Mouse (Mus musculus) heart, embryonic 13.5 days (tissue): ENCODE data around the gene Pmf1. TPM values are rescaled to one million over a fixed set of nuclear protein-coding genes. Genes with fewer than 3 reads are reported as not detected.
"Not testable (repeated sequence)": the region's sequence is repeated elsewhere in the genome, so short reads cannot be mapped to it uniquely, and the experiment has no call there.

ENCODE experiments used
- ATAC-seq: fragments of 200-750 bp; cut with Nextera tagmentation; 2 replicates; pipeline ENCODE4 v1.8.0; 2017; ENCODE audit warnings: moderate TSS enrichment; ENCODE audit not compliant: insufficient number of reproducible peaks, low FRiP score, low TSS enrichment; ENCODE audit errors: extremely low read depth
- H3K27ac ChIP-seq: fragments of 300-500 bp; sonication (generic); replicated peaks from 2 replicates; pipeline ENCODE4 v1.5.1; 2015; ENCODE audit warnings: moderate library complexity, mild to moderate bottlenecking, inconsistent platforms
- H3K27me3 ChIP-seq: fragments of 300-500 bp; sonication (generic); replicated peaks from 2 replicates; pipeline ENCODE4 v1.6.1; 2015; ENCODE audit warnings: mild to moderate bottlenecking, inconsistent platforms
- H3K36me3 ChIP-seq: fragments of 300-500 bp; sonication (generic); 2 replicates; pipeline ENCODE4 v1.6.1; 2015; ENCODE audit warnings: mild to moderate bottlenecking, inconsistent platforms
- H3K4me1 ChIP-seq: fragments of 300-500 bp; sonication (generic); 2 replicates; pipeline ENCODE4 v1.6.1; 2015; ENCODE audit warnings: inconsistent platforms
- H3K4me2 ChIP-seq: fragments of 300-500 bp; sonication (generic); 2 replicates; pipeline ENCODE4 v1.6.1; 2015; ENCODE audit warnings: inconsistent platforms, mild to moderate bottlenecking, moderate library complexity
- H3K4me3 ChIP-seq: fragments of 300-500 bp; sonication (generic); 2 replicates; pipeline ENCODE4 v1.5.1; 2015; ENCODE audit warnings: moderate library complexity, mild to moderate bottlenecking, inconsistent platforms
- H3K9ac ChIP-seq: fragments of 300-500 bp; sonication (generic); 2 replicates; pipeline ENCODE4 v1.6.1; 2015; ENCODE audit warnings: inconsistent platforms, mild to moderate bottlenecking, moderate library complexity
- H3K9me3 ChIP-seq: fragments of 300-500 bp; sonication (generic); 2 replicates; pipeline ENCODE4 v1.6.1; 2016; ENCODE audit warnings: inconsistent platforms
- WGBS: fragments of 180-500 bp; shearing (Covaris S2); methylation state at CpG from one replicate; pipeline ENCODE4 v1.1.7; 2015; ENCODE audit warnings: mixed read lengths; 5-methylcytosine and 5-hydroxymethylcytosine counted together
- polyA plus RNA-seq: library from polyadenylated mRNA; unstranded; fragments of >200 nt; fragmentation: Nextera tagmentation; extraction: Ambion mirVana; gene quantifications from 2 replicates; pipeline ENCODE4 v1.2.1, GENCODE M21; 2015

Gene Pmf1
- polyA plus RNA-seq, 1 experiment from 2014 or later, result 112 TPM

DNA sequence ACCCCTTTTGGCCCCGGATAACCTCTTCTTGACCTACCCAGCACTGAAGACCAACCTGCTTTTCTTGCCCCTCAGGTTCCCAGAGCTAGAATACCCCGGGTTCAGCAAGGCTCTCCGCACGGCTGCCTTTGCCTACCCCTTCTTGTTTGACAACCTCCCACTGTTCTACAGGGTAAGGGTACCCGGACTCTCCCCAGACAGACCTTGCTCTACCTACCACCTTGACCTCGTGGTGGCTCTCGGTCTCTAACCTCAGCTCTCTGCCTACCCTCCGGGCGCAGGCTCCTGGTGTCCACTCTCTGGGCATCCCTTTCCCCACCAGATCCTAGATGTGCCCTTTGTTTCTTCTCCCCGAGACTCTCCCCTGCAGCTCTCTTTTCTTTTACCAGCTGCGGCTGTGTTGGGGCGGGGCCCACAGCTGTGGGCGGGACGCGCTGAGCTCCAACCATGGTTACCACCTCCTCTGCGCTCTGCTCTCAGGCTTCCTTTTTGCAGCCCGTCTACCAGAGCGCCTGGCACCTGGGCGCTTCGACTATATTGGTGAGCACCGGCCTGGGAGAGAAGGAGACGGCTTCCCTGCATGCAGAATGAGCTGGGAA, 43.2 kb downstream of the Pmf1 start:
- peak overlapping the region; percentile 59 for H3K4me2 ChIP-seq
- peaks cover 33% of the 10 kb centered on the region for H3K4me1 ChIP-seq
- peaks cover 24% of the 10 kb centered on the region for H3K27me3 ChIP-seq
- peaks cover 13% of the 10 kb centered on the region for H3K36me3 ChIP-seq
- ATAC-seq, H3K27ac ChIP-seq, H3K9me3 ChIP-seq, H3K9ac ChIP-seq: not testable (repeated sequence)
- peak overlapping the region; percentile 34 for H3K4me3 ChIP-seq
- WGBS, result 12% methylated on average over 22 of the region's 22 CpGs

DNA sequence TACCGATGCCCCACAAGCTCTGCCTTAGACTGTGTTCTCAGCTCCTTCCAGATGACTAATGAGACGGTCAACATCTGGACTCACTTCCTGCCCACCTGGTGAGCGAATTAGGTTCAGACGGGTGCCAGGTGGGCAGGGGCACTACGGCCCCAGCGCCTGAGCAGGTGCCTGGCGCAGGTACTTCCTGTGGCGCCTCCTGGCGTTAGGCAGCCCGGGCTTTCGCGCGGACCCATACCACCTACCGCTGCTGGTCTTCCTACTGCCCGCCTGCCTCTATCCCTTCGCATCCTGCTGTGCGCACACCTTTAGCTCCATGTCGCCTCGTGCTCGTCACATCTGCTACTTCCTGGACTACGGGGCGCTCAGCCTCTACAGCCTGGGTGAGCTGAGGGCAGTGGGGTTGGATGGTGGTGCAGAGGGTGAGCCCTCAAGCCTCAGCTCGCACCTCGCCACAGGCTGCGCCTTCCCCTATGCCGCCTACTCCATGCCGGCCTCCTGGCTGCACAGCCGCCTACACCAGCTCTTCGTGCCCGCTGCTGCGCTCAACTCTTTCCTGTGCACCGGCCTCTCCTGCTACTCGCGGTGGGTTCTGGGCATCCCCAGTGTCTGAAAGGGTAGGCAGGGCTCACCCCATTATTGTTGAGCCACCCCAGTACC, 44.3 kb downstream of the Pmf1 start:
- Histone ChIP-seq H3K4me2 (no peak overlapping the region), H3K27me3 (peaks cover 24% of the 10 kb centered on the region), H3K4me3 (no peak overlapping the region), H3K4me1 (peaks cover 34% of the 10 kb centered on the region), H3K9ac (no peak overlapping the region), H3K36me3 (peaks cover 24% of the 10 kb centered on the region), H3K27ac (no peak overlapping the region), H3K9me3 (peaks cover 8% of the 10 kb centered on the region)
- WGBS, result 33% methylated on average over 34 of the region's 34 CpGs
- ATAC-seq, result no peak

DNA sequence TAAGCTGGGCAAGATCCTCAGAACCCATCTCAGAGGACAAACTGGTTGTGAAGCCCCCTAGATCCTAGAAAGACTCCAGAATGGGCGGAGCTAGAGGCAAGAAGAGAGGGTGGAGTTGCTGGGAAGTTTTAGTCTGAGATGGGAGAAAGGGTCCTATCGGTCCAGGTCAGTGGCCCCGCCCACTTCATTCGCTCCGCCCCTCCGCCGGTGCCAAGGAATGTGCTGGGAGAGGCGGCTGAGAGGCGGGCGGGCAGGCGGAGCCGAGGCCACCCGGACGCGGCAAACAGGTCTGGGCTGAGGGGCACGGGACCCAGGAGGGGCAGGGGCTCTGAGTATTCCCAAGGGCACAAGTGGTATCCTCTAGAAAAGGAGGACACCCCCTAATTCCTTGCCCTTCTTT, 45.8 kb downstream of the Pmf1 start, which contains the start of gene Paqr6:
Paqr6 (plus strand) TSS at position 248 of the 400 bp plus-strand sequence.
- peak within 1 kb of the TSS; percentile 33 for H3K9ac ChIP-seq

DNA sequence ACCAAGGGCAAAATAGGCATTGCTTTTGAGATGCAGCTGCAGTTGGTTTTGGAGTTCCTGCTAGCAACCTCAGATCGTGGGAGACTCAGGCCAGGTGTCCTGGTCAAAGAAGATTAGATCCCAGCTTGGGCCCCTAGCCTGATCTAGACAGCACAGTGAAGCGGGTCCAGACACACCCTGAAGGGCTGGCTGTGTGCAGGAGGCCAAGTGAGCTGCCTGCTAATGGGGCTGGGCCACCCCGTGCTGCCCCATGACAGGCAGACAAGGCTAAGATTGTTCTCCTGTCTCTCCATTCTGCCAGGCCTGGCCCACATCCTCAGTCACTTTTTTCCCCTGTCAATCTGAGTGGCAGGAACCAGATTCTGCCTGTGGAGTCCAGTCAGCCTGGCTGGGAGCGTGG, 46.4 kb downstream of the Pmf1 start:
- Histone ChIP-seq H3K9me3 (no peaks in the 10 kb centered on the region), H3K4me2 (peak overlapping the region; percentile 63), H3K36me3 (peaks cover 46% of the 10 kb centered on the region), H3K27me3 (peaks cover 24% of the 10 kb centered on the region), H3K4me3 (no peak overlapping the region), H3K27ac (peak overlapping the region; percentile 64), H3K9ac (no peak overlapping the region), H3K4me1 (peaks cover 55% of the 10 kb centered on the region)
- no peak for ATAC-seq
- WGBS, result 28% methylated on average over 4 of the region's 4 CpGs

More for the DNA sequence above, 45.8 kb downstream of the Pmf1 start, which contains the start of gene Paqr6:
- Histone ChIP-seq H3K4me2 (peak within 1 kb of the TSS; percentile 63), H3K4me3 (peak within 1 kb of the TSS; percentile 31), H3K27me3 (peaks cover 24% of the 10 kb centered on the region), H3K9me3 (no peaks in the 10 kb centered on the region), H3K4me1 (peaks cover 49% of the 10 kb centered on the region), H3K27ac (peak within 1 kb of the TSS; percentile 64), H3K36me3 (peaks cover 39% of the 10 kb centered on the region)
- 3% methylated on average over 16 of the region's 16 CpGs for WGBS
- no peak; the same call in 1 of the 2 replicates for ATAC-seq

DNA sequence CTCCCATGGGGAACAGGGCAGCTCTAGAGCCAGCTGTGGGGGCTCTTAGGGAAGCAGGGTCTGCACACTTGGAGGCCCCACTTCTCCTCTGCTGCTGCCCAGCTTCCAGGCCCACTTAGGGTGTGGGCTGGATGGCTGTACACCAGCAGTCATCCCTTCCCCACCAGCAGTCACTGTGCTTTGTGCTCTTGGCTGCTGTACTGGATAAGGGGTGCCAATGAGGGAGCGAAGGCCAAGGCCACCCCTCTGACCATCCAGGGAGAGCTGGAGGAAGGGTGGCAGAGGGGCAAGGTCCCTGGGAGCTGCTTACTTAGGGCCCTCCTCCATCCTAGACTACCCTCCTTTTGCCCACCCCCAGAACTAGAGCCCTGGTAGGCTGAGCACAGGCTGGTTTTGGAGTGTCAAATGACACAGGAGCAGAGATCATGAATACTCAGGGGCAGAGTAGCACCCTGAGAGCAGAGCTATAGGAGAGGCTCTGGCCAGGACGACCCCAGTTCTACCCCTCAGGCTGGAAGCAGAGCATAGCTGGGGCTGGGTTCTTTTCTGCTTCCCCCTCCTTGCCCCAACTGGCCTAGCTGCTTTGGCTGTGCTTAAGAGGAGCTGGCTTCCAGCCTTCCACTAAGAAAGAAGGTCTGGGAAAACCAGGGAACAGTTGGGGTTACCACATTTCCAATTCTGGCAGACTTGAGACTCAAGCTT, 48.4 kb downstream of the Pmf1 start:
- H3K27ac ChIP-seq, result no peak overlapping the region
- 85% methylated on average over 2 of the region's 2 CpGs for WGBS
- H3K9ac ChIP-seq, result no peak overlapping the region
- no peak for ATAC-seq
- peaks cover 53% of the 10 kb centered on the region for H3K4me1 ChIP-seq
- no peak overlapping the region for H3K4me2 ChIP-seq
- peaks cover 65% of the 10 kb centered on the region for H3K36me3 ChIP-seq
- H3K4me3 ChIP-seq, result no peak overlapping the region
- H3K27me3 ChIP-seq, result peaks cover 21% of the 10 kb centered on the region
- H3K9me3 ChIP-seq, result no peaks in the 10 kb centered on the region

DNA sequence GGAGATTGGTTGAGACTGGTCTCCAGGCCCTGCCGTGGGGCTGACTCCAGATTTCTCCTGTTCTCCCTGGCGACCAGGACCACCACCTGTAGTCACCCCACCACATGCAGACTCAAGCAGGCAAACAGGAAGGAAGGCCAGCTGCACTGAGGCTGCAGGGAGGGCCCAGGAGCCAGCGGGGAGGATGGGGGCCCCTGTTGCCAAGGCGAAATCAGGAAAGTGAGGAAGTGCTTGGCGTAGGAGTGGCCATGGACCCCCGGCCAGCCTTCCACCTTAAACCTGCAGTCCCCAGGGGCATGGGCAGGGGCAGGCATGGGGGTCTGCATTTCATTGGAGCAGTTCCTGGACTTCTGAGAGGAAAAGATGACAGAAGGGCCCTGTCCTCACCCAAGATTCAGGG, 49.0 kb downstream of the Pmf1 start:
- Histone ChIP-seq H3K36me3 (peaks cover 72% of the 10 kb centered on the region), H3K27me3 (peaks cover 16% of the 10 kb centered on the region), H3K9ac (no peak overlapping the region), H3K9me3 (no peaks in the 10 kb centered on the region), H3K27ac (no peak overlapping the region), H3K4me1 (peaks cover 53% of the 10 kb centered on the region), H3K4me2 (no peak overlapping the region), H3K4me3 (no peak overlapping the region)
- 69% methylated on average over 6 of the region's 6 CpGs for WGBS
- no peak for ATAC-seq

DNA sequence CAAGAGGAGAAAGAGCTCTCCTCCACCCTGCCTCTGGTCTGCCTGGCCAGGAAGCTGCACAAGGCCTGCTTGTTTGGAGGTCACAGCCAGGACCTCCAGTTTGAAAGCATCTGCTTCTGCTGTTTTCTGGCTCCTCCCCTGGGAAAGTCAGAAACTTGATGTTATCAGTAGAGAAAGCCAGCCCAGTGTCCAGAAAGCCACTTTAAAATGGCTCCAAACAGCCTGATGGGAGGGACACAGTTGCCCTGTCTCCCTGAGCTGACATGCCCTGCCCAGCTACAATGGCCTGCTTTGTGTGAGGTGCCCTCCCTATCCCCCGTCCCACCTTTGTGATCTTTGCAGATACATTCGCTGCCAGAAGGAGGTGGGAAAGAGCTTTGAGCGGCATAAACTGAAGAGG, 50.1 kb downstream of the Pmf1 start:
- no peaks in the 10 kb centered on the region for H3K9me3 ChIP-seq
- H3K4me1 ChIP-seq, result peaks cover 52% of the 10 kb centered on the region
- H3K4me3 ChIP-seq, result no peak overlapping the region
- peaks cover 5% of the 10 kb centered on the region for H3K27me3 ChIP-seq
- 71% methylated on average over 3 of the region's 3 CpGs for WGBS
- peak overlapping the region; percentile 61 for H3K27ac ChIP-seq
- H3K36me3 ChIP-seq, result peaks cover 83% of the 10 kb centered on the region
- no peak overlapping the region for H3K4me2 ChIP-seq
- ATAC-seq, result no peak
- peak overlapping the region; percentile 58 for H3K9ac ChIP-seq

DNA sequence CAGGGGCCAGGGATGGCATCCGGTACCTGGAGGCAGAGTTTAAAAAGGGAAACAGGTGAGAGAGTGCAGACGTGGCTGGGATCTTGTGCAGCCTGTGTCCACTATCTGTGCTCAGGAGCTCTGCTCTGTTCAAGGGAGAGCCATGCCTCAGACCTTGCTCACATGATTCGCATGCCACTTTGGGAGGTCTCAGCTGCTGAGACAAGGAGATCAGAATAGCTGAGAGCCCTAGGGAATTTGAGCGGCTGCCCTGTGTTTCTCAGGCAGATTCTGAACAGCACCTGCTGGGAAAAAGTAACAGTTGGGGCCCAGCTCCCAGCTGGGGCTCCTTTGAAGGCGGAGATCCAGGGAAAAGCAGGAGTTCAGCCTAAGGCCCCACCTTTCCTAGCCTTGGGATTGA, 50.5 kb downstream of the Pmf1 start:
- Histone ChIP-seq H3K4me1 (peaks cover 48% of the 10 kb centered on the region), H3K4me2 (no peak overlapping the region), H3K9me3 (no peaks in the 10 kb centered on the region), H3K27ac (peak overlapping the region; percentile 61), H3K9ac (peak overlapping the region; percentile 58), H3K27me3 (0 out of 2 replicates have a peak, but pooled peaks cover under 1% of the 10 kb centered on the region), H3K4me3 (no peak overlapping the region), H3K36me3 (peaks cover 87% of the 10 kb centered on the region)
- 56% methylated on average over 5 of the region's 5 CpGs for WGBS
- ATAC-seq, result no peak

DNA sequence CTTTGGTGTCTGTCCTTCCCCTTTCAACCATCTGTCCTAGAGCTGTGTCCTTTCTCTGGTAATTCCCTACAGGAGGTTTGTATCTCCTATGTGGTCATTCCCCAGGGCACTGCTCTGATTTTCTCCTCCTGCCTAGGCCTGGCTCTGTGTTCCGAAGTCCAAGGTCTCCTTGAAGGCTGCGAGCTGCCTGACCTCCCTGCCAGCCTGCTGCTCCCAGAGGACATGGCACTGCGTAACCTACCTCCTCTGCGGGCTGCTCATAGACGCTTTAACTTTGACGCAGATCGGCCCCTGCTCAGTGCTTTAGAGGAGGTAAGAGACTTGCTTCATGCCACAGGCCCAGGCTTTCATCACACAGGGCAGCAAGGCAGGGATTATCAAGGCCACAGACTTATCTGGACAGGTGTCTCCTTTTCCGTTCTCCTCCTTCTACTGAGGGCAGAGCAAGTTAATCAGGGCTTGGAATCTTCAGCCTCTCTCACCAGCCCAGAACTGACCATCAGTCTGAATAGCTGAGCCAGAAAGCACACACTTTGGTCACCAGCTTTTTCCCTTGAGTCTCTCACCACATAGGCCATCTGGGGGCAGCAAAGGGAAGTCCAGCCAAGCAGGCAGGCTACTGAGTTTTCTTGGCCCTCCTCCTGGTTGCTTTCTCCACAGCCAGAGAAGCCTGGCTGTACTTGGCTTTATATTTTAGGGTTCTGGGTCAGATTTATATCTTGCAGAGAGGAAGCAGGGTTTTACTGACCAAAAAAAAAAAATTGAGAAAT, 55.5 kb downstream of the Pmf1 start:
- H3K4me2 ChIP-seq, result no peak overlapping the region
- peaks cover 10% of the 10 kb centered on the region for H3K4me1 ChIP-seq
- 87% methylated on average over 8 of the region's 8 CpGs for WGBS
- H3K27me3 ChIP-seq, result no peaks in the 10 kb centered on the region
- H3K9ac ChIP-seq, result no peak overlapping the region
- H3K4me3 ChIP-seq, result no peak overlapping the region
- ATAC-seq, result no peak
- H3K36me3 ChIP-seq, result peaks cover 100% of the 10 kb centered on the region
- no peak overlapping the region for H3K27ac ChIP-seq
- no peaks in the 10 kb centered on the region for H3K9me3 ChIP-seq

DNA sequence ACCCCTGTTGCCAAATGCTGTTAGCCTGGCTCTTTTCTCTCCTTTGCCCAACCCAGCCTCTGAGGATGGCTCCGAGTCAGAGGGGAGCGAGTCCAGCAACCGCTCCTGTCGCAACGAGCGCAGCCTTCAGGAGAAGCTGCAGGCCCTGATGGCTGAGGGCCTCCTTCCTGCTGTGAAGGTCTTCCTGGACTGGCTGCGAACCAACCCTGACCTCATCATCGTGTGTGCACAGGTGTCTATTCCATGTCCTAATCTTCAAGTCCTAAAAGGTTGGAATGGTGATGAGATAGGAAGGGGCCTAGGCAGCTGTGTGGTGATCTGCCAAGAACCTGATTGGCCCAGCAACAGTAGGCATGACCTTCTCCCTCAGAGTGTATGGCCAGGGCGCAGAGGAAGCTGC, 57.2 kb downstream of the Pmf1 start:
- H3K9me3 ChIP-seq, result no peaks in the 10 kb centered on the region
- no peak overlapping the region for H3K4me3 ChIP-seq
- H3K4me2 ChIP-seq, result no peak overlapping the region
- no peak for ATAC-seq
- H3K27ac ChIP-seq, result no peak overlapping the region
- H3K9ac ChIP-seq, result no peak overlapping the region
- no peaks in the 10 kb centered on the region for H3K4me1 ChIP-seq
- peaks cover 100% of the 10 kb centered on the region for H3K36me3 ChIP-seq
- 84% methylated on average over 9 of the region's 9 CpGs for WGBS
- H3K27me3 ChIP-seq, result no peaks in the 10 kb centered on the region

DNA sequence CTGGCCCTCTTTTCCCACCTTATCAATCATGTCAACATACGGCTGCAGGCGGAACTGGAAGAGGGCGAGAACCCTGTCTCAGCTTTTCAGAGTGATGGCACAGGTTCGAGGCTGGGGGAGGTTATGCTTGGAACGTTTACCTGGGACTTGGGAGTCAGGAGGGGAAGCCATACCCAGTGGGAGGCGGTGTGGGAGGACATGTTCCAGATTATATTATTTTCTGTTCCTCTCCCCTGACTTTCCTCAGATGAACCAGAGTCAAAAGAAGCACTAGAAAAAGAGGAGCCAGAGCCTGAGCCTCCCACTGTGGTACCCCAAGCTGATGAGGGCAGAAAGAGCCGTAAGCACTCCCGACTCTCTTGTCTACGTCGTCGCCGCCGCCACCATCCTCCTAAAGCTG, 59.4 kb downstream of the Pmf1 start:
- ATAC-seq, result no peak
- Histone ChIP-seq H3K4me3 (no peak overlapping the region), H3K9ac (no peak overlapping the region), H3K27me3 (no peaks in the 10 kb centered on the region), H3K36me3 (peaks cover 100% of the 10 kb centered on the region), H3K4me1 (no peaks in the 10 kb centered on the region), H3K27ac (no peak overlapping the region), H3K4me2 (no peak overlapping the region), H3K9me3 (no peaks in the 10 kb centered on the region)
- WGBS, result 73% methylated on average over 13 of the region's 13 CpGs
